Mouse (Mus musculus): Measurements from ENCODE around the gene Ugt1a6a.

GRCm38 (mm10) chr1:88218051-88218450 lies 83.4 kb downstream of the Ugt1a6a start:
- TF ChIP-seq POLR2A (IDR thresholded peaks at IDR 0.05; ENCODE audit: extremely low read depth, insufficient read depth, low read length) = no peak
- TF ChIP-seq CTCF (IDR thresholded peaks at IDR 0.05; ENCODE audit: low read depth, low read length) = no peak
